Mouse (Mus musculus) right cerebral cortex, postnatal 10 days (tissue): ENCODE data around the gene Figla.
"Not testable (repeated sequence)": the region's sequence is repeated elsewhere in the genome, so short reads cannot be mapped to it uniquely, and the experiment has no call there.

Experiments used
- DNase-seq, 2 experiments: peaks; one replicate each; pipeline ENCODE4 v3.0.0; 2021; ENCODE audit warnings: low spot score in 2 of 2

The Figla gene

GRCm38 (mm10) chr6:86015871-86016270 is at the start of gene Figla:
Figla (plus strand) TSS chr6:86016171.
- DNase-seq: no peak

- DNase-seq: no peak
Observed at GRCm38 (mm10) chr6:85966686-85967085, 49.3 kb upstream of the Figla start.

GRCm38 (mm10) chr6:85969889-85970288 is 46.1 kb upstream of the Figla start:
- DNase-seq: no peak

- DNase-seq: no peak
Observed at GRCm38 (mm10) chr6:85972699-85973098, 43.3 kb upstream of the Figla start.

- DNase-seq: no peak
Observed at GRCm38 (mm10) chr6:85973336-85973735, 42.6 kb upstream of the Figla start.

GRCm38 (mm10) chr6:85974941-85975617 is 40.9 kb upstream of the Figla start:
- DNase-seq: no peak

GRCm38 (mm10) chr6:85975761-85976160 is 40.2 kb upstream of the Figla start:
- DNase-seq: no peak

GRCm38 (mm10) chr6:85976242-85976641 is 39.7 kb upstream of the Figla start:
- no peak for DNase-seq

- DNase-seq: not testable (repeated sequence)
Observed at GRCm38 (mm10) chr6:85978736-85979135, 37.2 kb upstream of the Figla start.

GRCm38 (mm10) chr6:85984351-85984750 is 31.6 kb upstream of the Figla start:
- DNase-seq: no peak

GRCm38 (mm10) chr6:85989570-85989969 is 26.4 kb upstream of the Figla start:
- not testable (repeated sequence) for DNase-seq

GRCm38 (mm10) chr6:85990774-85991173 is 25.2 kb upstream of the Figla start:
- not testable (repeated sequence) for DNase-seq

- DNase-seq: no peak
Observed at GRCm38 (mm10) chr6:86003405-86003925, 12.5 kb upstream of the Figla start.

GRCm38 (mm10) chr6:86004271-86005148 is 11.5 kb upstream of the Figla start:
- peak; percentile 78 to 84 for DNase-seq

GRCm38 (mm10) chr6:86009980-86010379 is 6.0 kb upstream of the Figla start:
- DNase-seq: peak; percentile 61 to 74

- not testable (repeated sequence) for DNase-seq
Observed at GRCm38 (mm10) chr6:86014812-86015211, 1.2 kb upstream of the Figla start.

GRCm38 (mm10) chr6:86016793-86017350 is 901 bp downstream of the Figla start:
- DNase-seq: no peak

GRCm38 (mm10) chr6:86019415-86020237 is 3.7 kb downstream of the Figla start:
- DNase-seq: no peak

- no peak for DNase-seq
Observed at GRCm38 (mm10) chr6:86020948-86021347, 5.0 kb downstream of the Figla start.

- no peak for DNase-seq
Observed at GRCm38 (mm10) chr6:86026632-86027292, 10.8 kb downstream of the Figla start.

- no peak for DNase-seq
Observed at GRCm38 (mm10) chr6:86028150-86028549, 12.2 kb downstream of the Figla start.
